Mouse (Mus musculus) adrenal gland, postnatal 25 days (tissue): ENCODE results near the gene Gm29609. TPM values are rescaled to one million over a fixed set of nuclear protein-coding genes. Genes with fewer than 3 reads are reported as not detected.
"Not testable (repeated sequence)": the region's sequence is repeated elsewhere in the genome, so short reads cannot be mapped to it uniquely, and the experiment has no call there.

ENCODE experiments used
- DNase-seq: peaks from one replicate; pipeline ENCODE4 v3.0.0; 2021; ENCODE audit warnings: mixed read lengths
- long read RNA-seq: library from polyadenylated mRNA; stranded (forward); transcript quantifications from one replicate; pipeline ENCODE4 v2.0.0, GENCODE M21; 2021
- total RNA-seq: library from RNA; stranded (reverse); gene quantifications from 2 replicates; pipeline ENCODE4 v1.2.3, GENCODE M21; 2021

The Gm29609 gene
- total RNA-seq, result 3.2 and 3.5 TPM in 2 replicates
- long read RNA-seq, partial matches to known transcripts, result 1 of 2 reads
- long read RNA-seq, other reads (novel, unspliced or antisense), result 1 of 2 reads

- DNase-seq, result peak; percentile 87
Observed at GRCm38 (mm10) chr5:31179766-31180630, at the start of gene Gm29609, which contains the start of gene Gtf3c2. TSS of gene Gm29609 (minus strand) at chr5:31179911. TSS of gene Gtf3c2 (minus strand) at chr5:31180144.

- DNase-seq, result no peak
Observed at GRCm38 (mm10) chr5:31226641-31227040, 46.9 kb upstream of the Gm29609 start.

GRCm38 (mm10) chr5:31222696-31223095 is 43.0 kb upstream of the Gm29609 start:
- DNase-seq, result no peak

GRCm38 (mm10) chr5:31221304-31221945 is 41.7 kb upstream of the Gm29609 start:
- peak; percentile 39 for DNase-seq

GRCm38 (mm10) chr5:31220448-31221303 is 41.0 kb upstream of the Gm29609 start, which contains the start of gene Ppm1g:
TSS of gene Ppm1g (minus strand) at chr5:31220687.
- DNase-seq, result peak; percentile 99

GRCm38 (mm10) chr5:31219911-31220447 is 40.3 kb upstream of the Gm29609 start:
- peak; percentile 53 for DNase-seq

GRCm38 (mm10) chr5:31219474-31219873 is 39.8 kb upstream of the Gm29609 start:
- no peak for DNase-seq

GRCm38 (mm10) chr5:31219070-31219469 is 39.4 kb upstream of the Gm29609 start:
- DNase-seq, result no peak

- DNase-seq, result no peak
Observed at GRCm38 (mm10) chr5:31218294-31218693, 38.6 kb upstream of the Gm29609 start.

GRCm38 (mm10) chr5:31216554-31216953 is 36.8 kb upstream of the Gm29609 start:
- DNase-seq, result not testable (repeated sequence)

GRCm38 (mm10) chr5:31204421-31204820 is 24.7 kb upstream of the Gm29609 start:
- no peak for DNase-seq

- no peak for DNase-seq
Observed at GRCm38 (mm10) chr5:31203866-31204265, 24.2 kb upstream of the Gm29609 start.

- no peak for DNase-seq
Observed at GRCm38 (mm10) chr5:31202933-31203332, 23.2 kb upstream of the Gm29609 start.

GRCm38 (mm10) chr5:31201742-31202590 is 22.3 kb upstream of the Gm29609 start, which contains the start of gene Zfp513:
TSS of gene Zfp513 (minus strand) at chr5:31202303.
- peak; percentile 92 for DNase-seq

GRCm38 (mm10) chr5:31201042-31201741 is 21.5 kb upstream of the Gm29609 start:
- DNase-seq, result no peak

GRCm38 (mm10) chr5:31200327-31200768 is 20.6 kb upstream of the Gm29609 start:
- peak; percentile 29 for DNase-seq

GRCm38 (mm10) chr5:31199893-31200292 is 20.2 kb upstream of the Gm29609 start:
- no peak for DNase-seq

- DNase-seq, result no peak
Observed at GRCm38 (mm10) chr5:31199321-31199892, 19.7 kb upstream of the Gm29609 start.

GRCm38 (mm10) chr5:31198616-31199320 is 19.1 kb upstream of the Gm29609 start:
- no peak for DNase-seq
